ENCODE assay signal across 9 mouse cellular contexts in genomic region chr15:17098927-17099326, GRCm38 (mm10).
DNase-seq lines count a peak whose midpoint lies in the region; ATAC-seq and TF ChIP-seq lines count a peak whose summit lies in the region.
"Had no signal": no experiment of that assay in that cellular context is flagged by ENCODE, and none has a peak within 500 bp of the region (broad histone marks: within the 10 kb centered on the region; RNA-seq: fewer than 3 reads in every experiment).

No protein-coding gene starts in this region.

- no peaks in the 10 kb centered on the region for H3K9me3 ChIP-seq in lung, embryonic 14.5 days (ENCODE audit: low read depth, low read length)
- H3K9me3 ChIP-seq in midbrain, embryonic 13.5 days: peaks cover 13% of the 10 kb centered on the region

- no peak overlapping the region for H3K9ac ChIP-seq in lung, embryonic 14.5 days
- H3K9ac ChIP-seq in midbrain, embryonic 13.5 days (replicated peaks): no peak overlapping the region

- no peak for TF ChIP-seq POLR2A in embryonic fibroblast, embryonic 13.5 days (IDR thresholded peaks at IDR 0.05; ENCODE audit: low read depth, low read length)

- H3K27me3 ChIP-seq in lung, embryonic 14.5 days (ENCODE audit: insufficient read depth, low read length): no peaks in the 10 kb centered on the region
- H3K27me3 ChIP-seq in midbrain, embryonic 13.5 days: no peaks in the 10 kb centered on the region

- H3K4me1 ChIP-seq in lung, embryonic 14.5 days (ENCODE audit: insufficient read depth): no peaks in the 10 kb centered on the region
- no peaks in the 10 kb centered on the region for H3K4me1 ChIP-seq in embryonic fibroblast, embryonic 13.5 days (ENCODE audit: control insufficient read depth, insufficient read depth, low read length)
- no peaks in the 10 kb centered on the region for H3K4me1 ChIP-seq in midbrain, embryonic 13.5 days (replicated peaks)

- no peaks in the 10 kb centered on the region for H3K36me3 ChIP-seq in lung, embryonic 14.5 days (ENCODE audit: insufficient read depth)
- no peaks in the 10 kb centered on the region for H3K36me3 ChIP-seq in midbrain, embryonic 13.5 days

- H3K27ac ChIP-seq in lung, embryonic 14.5 days (ENCODE audit: low read depth): no peak overlapping the region
- no peak overlapping the region for H3K27ac ChIP-seq in embryonic fibroblast, embryonic 13.5 days (ENCODE audit: insufficient read depth, low read length)
- H3K27ac ChIP-seq in midbrain, embryonic 13.5 days: no peak overlapping the region

- H3K4me3 ChIP-seq in lung, embryonic 14.5 days (ENCODE audit: low read depth, low read length): no peak overlapping the region
- H3K4me3 ChIP-seq in embryonic fibroblast, embryonic 13.5 days (ENCODE audit: insufficient read depth, low read length): no peak overlapping the region
- H3K4me3 ChIP-seq in midbrain, embryonic 13.5 days (replicated peaks): no peak overlapping the region
- H3K4me3 ChIP-seq: myocyte had no signal

- peak; percentile 60 for TF ChIP-seq CTCF in lung, embryonic 14.5 days (IDR thresholded peaks at IDR 0.05; ENCODE audit: low read depth)
- TF ChIP-seq CTCF in embryonic fibroblast, embryonic 13.5 days (IDR thresholded peaks at IDR 0.05; ENCODE audit: borderline replicate concordance, insufficient read depth, low read length): peak; percentile 59; the same call in 1 of the 2 replicates

- peak; percentile 72 for DNase-seq in lung, embryonic 14.5 days
- DNase-seq in lung, adult 18-20 months: no peak
- DNase-seq in adipocyte (ENCODE audit: low spot score): peak; percentile 21
- peak; percentile 25 to 43 for DNase-seq in kidney, postnatal 25 days
- no peak for DNase-seq in spleen, postnatal 36 days (ENCODE audit: low spot score in 2 of 2)

- no peak overlapping the region for H3K4me2 ChIP-seq in lung, embryonic 14.5 days
- no peak overlapping the region for H3K4me2 ChIP-seq in midbrain, embryonic 13.5 days (replicated peaks)

- ATAC-seq in lung, embryonic 14.5 days (ENCODE audit: insufficient read depth): peak; percentile 56; the same call in 1 of the 2 replicates
- ATAC-seq in midbrain, embryonic 13.5 days: 0 out of 2 replicates have a peak, but pooled peaks have one; percentile 40
- no peak for ATAC-seq in erythroid progenitor cell, adult 5-6 weeks (replicated peaks; ENCODE audit: low FRiP score, poor library complexity, severe bottlenecking)

- 4% methylated on average over 4 of the region's 4 CpGs for WGBS in lung, embryonic 14.5 days
- 6% methylated on average over 4 of the region's 4 CpGs for WGBS in midbrain, embryonic 13.5 days

Comparison
In these comparisons a context has a peak if more than half of its experiments do, and no peak if none do; other contexts are left out.
1. DNase-seq: peak in lung, embryonic 14.5 days (single experiment), adipocyte (single experiment) and kidney, postnatal 25 days (2 of 2); none in lung, adult 18-20 months (0 of 2) and spleen, postnatal 36 days (0 of 2).